Mouse (Mus musculus) olfactory bulb, adult 2 months (tissue): ENCODE results near the gene AI481877.

Experiments
- CTCF ChIP-seq: fragments of 200-500 bp; IDR thresholded peaks from 2 replicates; pipeline ENCODE4 v1.5.1; 2012; ENCODE audit warnings: low read depth, mild to moderate bottlenecking, low read length, moderate library complexity; ENCODE audit not compliant: insufficient read depth
- POLR2A ChIP-seq: fragments of 200-500 bp; IDR thresholded peaks from 2 replicates; pipeline ENCODE4 v1.6.1; 2012; ENCODE audit warnings: mild to moderate bottlenecking, low read depth, low read length, moderate library complexity; ENCODE audit not compliant: insufficient read depth

DNA sequence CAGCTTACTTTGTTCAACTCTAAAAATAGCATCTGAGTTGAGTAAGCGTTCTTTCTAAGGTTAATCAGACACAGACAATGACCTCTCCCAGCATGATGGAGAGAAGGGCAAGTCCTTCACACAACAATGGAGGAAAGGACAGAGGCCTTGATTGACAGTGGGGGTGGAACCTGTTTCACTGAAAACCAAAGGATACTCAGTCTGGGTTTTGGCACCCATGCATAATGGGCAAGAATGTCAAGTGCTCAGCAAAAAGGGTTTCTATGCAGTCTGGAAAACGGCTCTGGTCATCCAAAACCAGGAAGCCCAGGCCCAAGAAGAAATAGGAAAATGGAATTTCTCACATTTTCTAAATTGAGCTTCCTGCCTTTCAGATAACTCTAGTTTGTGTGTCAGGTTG lies 33.8 kb upstream of the AI481877 start:
- TF ChIP-seq CTCF (no peak), POLR2A (no peak)
